In genomic region chr17:83985916-83986578, GRCm38 (mm10) we compare ENCODE assay signal across 8 mouse cellular contexts.
DNase-seq lines count a peak whose midpoint lies in the region; ATAC-seq lines count a peak whose summit lies in the region.

No protein-coding gene starts in this region.

- no peak overlapping the region for H3K4me3 ChIP-seq in kidney, embryonic 16.5 days (ENCODE audit: low read length)
- no peak overlapping the region for H3K4me3 ChIP-seq in hindbrain, embryonic 11.5 days (ENCODE audit: low read depth, low read length)
- H3K4me3 ChIP-seq in midbrain, embryonic 12.5 days = no peak overlapping the region

- DNase-seq in kidney, adult 9 months = no peak
- DNase-seq in brain, embryonic 18.5 days (ENCODE audit: low read depth, low spot score) = peak; percentile 10
- no peak for DNase-seq in hindbrain, embryonic 11.5 days (ENCODE audit: low spot score)
- no peak for DNase-seq in yolk sac, embryonic 10.5 days (ENCODE audit: low spot score)
- no peak for DNase-seq in kidney, adult 11 months
- no peak for DNase-seq in adipocyte (ENCODE audit: low spot score)

- peak overlapping the region; percentile 83 for H3K27ac ChIP-seq in kidney, embryonic 16.5 days (ENCODE audit: low read length)
- peak overlapping the region; percentile 72 for H3K27ac ChIP-seq in hindbrain, embryonic 11.5 days (ENCODE audit: low read depth, low read length)
- H3K27ac ChIP-seq in midbrain, embryonic 12.5 days (replicated peaks) = peak overlapping the region; percentile 78

- no peak overlapping the region for H3K4me2 ChIP-seq in kidney, embryonic 16.5 days (replicated peaks; ENCODE audit: low read depth, low read length)
- no peak overlapping the region for H3K4me2 ChIP-seq in hindbrain, embryonic 11.5 days (replicated peaks; ENCODE audit: low read depth, low read length)
- no peak overlapping the region for H3K4me2 ChIP-seq in midbrain, embryonic 12.5 days (replicated peaks)

- no peaks in the 10 kb centered on the region for H3K27me3 ChIP-seq in kidney, embryonic 16.5 days (ENCODE audit: insufficient read depth, low read length)
- H3K27me3 ChIP-seq in hindbrain, embryonic 11.5 days (ENCODE audit: control insufficient read depth, insufficient read depth, low read length) = no peaks in the 10 kb centered on the region
- H3K27me3 ChIP-seq in midbrain, embryonic 12.5 days = no peaks in the 10 kb centered on the region

- peak; percentile 24; the same call in 1 of the 2 replicates for ATAC-seq in kidney, embryonic 16.5 days (ENCODE audit: low FRiP score, low TSS enrichment)
- peak; percentile 18; the same call in 1 of the 2 replicates for ATAC-seq in hindbrain, embryonic 11.5 days (ENCODE audit: low FRiP score)
- ATAC-seq in midbrain, embryonic 12.5 days (ENCODE audit: low FRiP score, low read depth) = peak; percentile 48

- no peaks in the 10 kb centered on the region for H3K36me3 ChIP-seq in kidney, embryonic 16.5 days (ENCODE audit: insufficient read depth, low read length)
- H3K36me3 ChIP-seq in hindbrain, embryonic 11.5 days (ENCODE audit: control insufficient read depth, insufficient read depth, low read length) = no peaks in the 10 kb centered on the region
- H3K36me3 ChIP-seq in midbrain, embryonic 12.5 days = no peaks in the 10 kb centered on the region

- no peaks in the 10 kb centered on the region; the same call in 1 of the 2 replicates for H3K9me3 ChIP-seq in kidney, embryonic 16.5 days (ENCODE audit: low read length)
- no peaks in the 10 kb centered on the region for H3K9me3 ChIP-seq in hindbrain, embryonic 11.5 days (ENCODE audit: control insufficient read depth, low read length)
- H3K9me3 ChIP-seq in midbrain, embryonic 12.5 days = no peaks in the 10 kb centered on the region

- 30% methylated on average over 15 of the region's 15 CpGs for WGBS in kidney, embryonic 16.5 days
- 52% methylated on average over 15 of the region's 15 CpGs for WGBS in hindbrain, embryonic 11.5 days
- 56% methylated on average over 15 of the region's 15 CpGs for WGBS in midbrain, embryonic 12.5 days

- peaks cover 81% of the 10 kb centered on the region for H3K4me1 ChIP-seq in kidney, embryonic 16.5 days (ENCODE audit: insufficient read depth, low read length)
- H3K4me1 ChIP-seq in hindbrain, embryonic 11.5 days (replicated peaks; ENCODE audit: control insufficient read depth, insufficient read depth, low read length) = peaks cover 11% of the 10 kb centered on the region; the same call in 1 of the 2 replicates
- peaks cover 23% of the 10 kb centered on the region for H3K4me1 ChIP-seq in midbrain, embryonic 12.5 days

- peak overlapping the region; percentile 31; the same call in 1 of the 2 replicates for H3K9ac ChIP-seq in kidney, embryonic 16.5 days (replicated peaks; ENCODE audit: low read length)
- no peak overlapping the region for H3K9ac ChIP-seq in hindbrain, embryonic 11.5 days (ENCODE audit: low read depth, low read length)
- no peak overlapping the region for H3K9ac ChIP-seq in midbrain, embryonic 12.5 days (replicated peaks)
